30 mouse cellular contexts compared by ENCODE assay signal in the genomic region with DNA sequence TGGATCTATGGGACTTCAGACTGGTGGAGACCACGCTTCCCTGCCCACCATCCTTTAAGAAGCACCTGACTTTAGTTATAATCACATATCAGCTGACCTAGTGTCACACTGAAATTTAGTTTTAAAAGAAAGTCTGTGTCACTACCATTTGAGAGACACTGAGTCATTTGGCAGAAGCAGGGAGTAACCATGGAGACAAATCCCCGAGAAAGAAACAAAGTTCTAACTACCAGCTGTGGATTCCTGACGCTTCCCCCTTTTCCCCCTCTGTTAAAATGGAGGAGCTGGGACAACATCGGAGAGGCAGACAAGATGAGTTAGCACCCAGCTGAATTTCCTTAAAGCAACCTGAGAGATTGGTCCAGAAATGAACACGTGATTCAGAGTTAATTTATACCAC. TPM values are rescaled to one million over a fixed set of nuclear protein-coding genes. Genes with fewer than 3 reads are reported as not detected.
DNase-seq lines count a peak whose midpoint lies in the region; TF ChIP-seq lines count a peak whose summit lies in the region.
"Had no signal": no experiment of that assay in that cellular context is flagged by ENCODE, and none has a peak within 500 bp of the region (broad histone marks: within the 10 kb centered on the region; RNA-seq: fewer than 3 reads in every experiment).

No protein-coding gene starts in this region.

- peak; percentile 29 for DNase-seq in layer of hippocampus, adult 11-12 months (ENCODE audit: low spot score)
- no peak for DNase-seq in layer of hippocampus, postnatal 10 days (ENCODE audit: low spot score in 2 of 2)
- peak; percentile 48 for DNase-seq in right cerebral cortex, adult 18-20 months
- no peak for DNase-seq in right cerebral cortex, postnatal 25 days
- peak; percentile 53 for DNase-seq in brain, embryonic 14.5 days (ENCODE audit: low read depth)
- no peak for DNase-seq in kidney, postnatal 14 days
- no peak for DNase-seq in kidney, postnatal 10 days
- DNase-seq: adrenal gland, postnatal 36 days; cerebellum, adult 18-20 months; cerebellum, postnatal 14 days; gastrocnemius, postnatal 36 days; kidney, adult 11 months; liver, postnatal 0 days; thymus, postnatal 14 days had no signal

- no peak for TF ChIP-seq POLR2A in brain, embryonic 14.5 days (IDR thresholded peaks at IDR 0.05; ENCODE audit: borderline replicate concordance, extremely low read depth, insufficient read depth, insufficient read length, poor library complexity, severe bottlenecking)

- TF ChIP-seq CTCF in brain, embryonic 14.5 days (IDR thresholded peaks at IDR 0.05; ENCODE audit: borderline replicate concordance, extremely low read depth, insufficient read depth, insufficient read length), result no peak

RNA-seq across cellular contexts. Expression of a gene that starts 4.2 kb away (rescaled TPM):
- 100 to 1,000 TPM; 758 to 903 TPM for total RNA-seq in layer of hippocampus, postnatal 10 days (2021)
- polyA plus RNA-seq in brain, embryonic 14.5 days (2012; rRNA removed), result 139 and 158 TPM in 2 replicates
- total RNA-seq: neutrophil, adult 5-6 weeks had no signal
- polyA plus RNA-seq: liver, postnatal 0 days; macrophage; spleen, adult 2 months had no signal

RNA-seq across cellular contexts. Expression of a gene that starts 11.2 kb away (rescaled TPM):
- not detected for total RNA-seq in layer of hippocampus, postnatal 10 days (2021)
- polyA plus RNA-seq in brain, embryonic 14.5 days (2012; rRNA removed), result not detected in 2 replicates
- total RNA-seq: adrenal gland, postnatal 36 days; gastrocnemius, adult 18-20 months; gastrocnemius, postnatal 36 days; heart, adult 8-10 months; heart, postnatal 25 days; layer of hippocampus, adult 18-20 months; left cerebral cortex, adult 8-10 months; neutrophil, adult 5-6 weeks had no signal
- polyA plus RNA-seq: embryonic facial prominence, embryonic 13.5 days; forebrain, embryonic 15.5 days; heart, embryonic 14.5 days; hindbrain, embryonic 12.5 days; kidney, embryonic 15.5 days; limb, embryonic 12.5 days; liver, embryonic 11.5 days; liver, postnatal 0 days; lung, postnatal 0 days; macrophage; spleen, adult 2 months had no signal

RNA-seq across cellular contexts. Expression of a gene that starts 24.2 kb away (rescaled TPM):
- 100 to 1,000 TPM; 187 to 290 TPM for total RNA-seq in layer of hippocampus, postnatal 10 days (2021)
- 15.6 and 32.2 TPM in 2 replicates for polyA plus RNA-seq in brain, embryonic 14.5 days (2012; rRNA removed)
- total RNA-seq: neutrophil, adult 5-6 weeks had no signal

RNA-seq across cellular contexts. Expression of a gene that starts 30.6 kb away (rescaled TPM):
- total RNA-seq in layer of hippocampus, postnatal 10 days (2021), result 100 to 1,000 TPM; 223 to 273 TPM
- 38.9 and 76.5 TPM in 2 replicates for polyA plus RNA-seq in brain, embryonic 14.5 days (2012; rRNA removed)

RNA-seq across cellular contexts. Expression of a gene that starts 49.5 kb away (rescaled TPM):
- total RNA-seq in layer of hippocampus, postnatal 10 days (2021), result 10 to 100 TPM; 16.0 to 18.0 TPM
- polyA plus RNA-seq in brain, embryonic 14.5 days (2012; rRNA removed), result 55.5 and 62.9 TPM in 2 replicates

Comparison
In these comparisons a context has a peak if more than half of its experiments do, and no peak if none do; other contexts are left out.
1. DNase-seq: peak in layer of hippocampus, adult 11-12 months (single experiment), right cerebral cortex, adult 18-20 months (single experiment) and brain, embryonic 14.5 days (single experiment); none in layer of hippocampus, postnatal 10 days (0 of 2), right cerebral cortex, postnatal 25 days (single experiment), kidney, postnatal 14 days (single experiment) and kidney, postnatal 10 days (single experiment).